Mouse (Mus musculus): ENCODE data around the gene Tenm2.

DNA sequence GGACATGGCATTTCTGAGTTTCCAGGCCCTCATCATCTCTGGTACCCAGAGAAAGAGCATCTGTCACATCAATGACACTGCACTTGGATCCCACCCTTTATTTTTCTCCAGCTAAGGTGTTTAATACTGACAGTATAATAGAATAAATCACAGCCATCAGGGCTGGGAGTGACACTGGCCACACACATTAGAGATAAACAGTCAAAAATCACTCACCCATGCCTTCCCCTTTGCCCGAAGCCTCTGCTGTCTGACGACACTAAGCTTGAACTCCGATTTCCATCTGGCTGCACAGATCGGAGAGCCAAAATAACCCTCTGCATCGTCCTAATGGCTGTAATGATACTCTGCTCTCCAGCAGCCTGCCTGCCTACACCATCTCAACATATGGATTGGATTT lies 305.9 kb downstream of the Tenm2 start:
- TF ChIP-seq CTCF (IDR thresholded peaks at IDR 0.05) = no peak
- TF ChIP-seq POLR2A (IDR thresholded peaks at IDR 0.05; ENCODE audit: insufficient read depth, low read depth, low read length) = no peak
